Mouse (Mus musculus): ENCODE results near the gene Cacna1c. TPM values are rescaled to one million over a fixed set of nuclear protein-coding genes. Genes with fewer than 3 reads are reported as not detected.

Gene Cacna1c
- polyA plus RNA-seq, 1 experiment from 2014 or later, result 2.0 TPM

- DNase-seq (ENCODE audit: extremely low spot score, low spot score), result no peak
- Histone ChIP-seq H3K4me3 (no peak overlapping the region), H3K9me3 (no peaks in the 10 kb centered on the region), H3K27me3 (ENCODE audit: poor library complexity, severe bottlenecking) (0 out of 2 replicates have a peak, but pooled peaks cover 6% of the 10 kb centered on the region), H3K27ac (no peak overlapping the region), H3K36me3 (replicated peaks) (no peaks in the 10 kb centered on the region), H3K4me1 (no peaks in the 10 kb centered on the region)
- WGBS, result 78% methylated on average over 2 of the region's 2 CpGs
Observed at GRCm38 (mm10) chr6:119099333-119099732, 96.9 kb downstream of the Cacna1c start.

DNA sequence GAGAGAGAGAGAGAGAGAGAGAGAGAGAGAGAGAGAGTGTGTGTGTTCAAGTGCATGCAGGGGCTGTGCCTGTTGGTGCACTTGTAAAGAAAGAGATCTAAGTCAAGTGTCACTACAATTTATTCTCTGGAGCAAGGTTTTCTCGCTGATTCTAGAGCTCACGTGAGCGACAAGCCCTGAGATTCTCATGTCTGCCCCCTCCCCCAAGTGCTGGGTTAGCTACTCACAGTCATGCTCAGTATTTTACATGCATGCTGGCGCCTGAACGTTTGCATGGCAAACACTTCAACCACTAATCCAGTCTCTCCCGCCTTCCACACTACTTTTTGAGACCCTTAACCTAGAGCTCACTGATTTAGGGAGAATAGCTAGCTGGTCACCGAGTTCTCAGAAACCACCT lies 99.7 kb downstream of the Cacna1c start:
- peaks cover 2% of the 10 kb centered on the region; the same call in 1 of the 2 replicates for H3K4me1 ChIP-seq
- no peak overlapping the region for H3K27ac ChIP-seq
- DNase-seq (ENCODE audit: extremely low spot score, low spot score), result no peak
- H3K9me3 ChIP-seq, result no peaks in the 10 kb centered on the region
- H3K36me3 ChIP-seq (replicated peaks), result no peaks in the 10 kb centered on the region
- WGBS, result 84% methylated on average over 7 of the region's 7 CpGs
- H3K4me3 ChIP-seq, result no peak overlapping the region
- no peaks in the 10 kb centered on the region for H3K27me3 ChIP-seq (ENCODE audit: poor library complexity, severe bottlenecking)

DNA sequence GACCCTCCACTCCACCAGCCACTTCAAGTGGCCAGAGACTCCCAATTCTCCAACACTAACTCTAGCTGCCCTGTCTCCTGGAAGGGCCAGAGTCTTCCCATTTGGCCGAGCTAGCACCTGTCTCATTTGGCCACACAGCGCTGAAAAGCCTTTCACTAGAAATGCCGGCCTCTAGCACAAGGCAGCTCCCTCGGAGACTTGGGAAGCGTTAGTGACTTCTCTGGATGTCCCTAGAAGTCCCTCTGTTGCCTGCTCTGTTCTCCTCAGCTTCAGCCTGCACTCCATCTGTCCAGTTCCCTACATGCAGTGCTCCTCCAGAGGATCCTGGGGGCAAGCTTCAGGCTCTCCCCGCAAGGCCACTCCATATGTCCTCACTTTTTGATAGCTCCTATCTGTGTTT lies 101.1 kb downstream of the Cacna1c start:
- Histone ChIP-seq H3K27me3 (ENCODE audit: poor library complexity, severe bottlenecking) (no peaks in the 10 kb centered on the region), H3K9me3 (no peaks in the 10 kb centered on the region), H3K4me1 (peaks cover 4% of the 10 kb centered on the region; the same call in 1 of the 2 replicates), H3K4me3 (no peak overlapping the region), H3K27ac (no peak overlapping the region), H3K36me3 (replicated peaks) (no peaks in the 10 kb centered on the region)
- WGBS, result 88% methylated on average over 6 of the region's 6 CpGs
- no peak for DNase-seq (ENCODE audit: extremely low spot score, low spot score)

GRCm38 (mm10) chr6:119089173-119089572 lies 107.0 kb downstream of the Cacna1c start:
- Histone ChIP-seq H3K4me1 (peaks cover 15% of the 10 kb centered on the region), H3K36me3 (replicated peaks) (no peaks in the 10 kb centered on the region), H3K27ac (no peak overlapping the region), H3K9me3 (no peaks in the 10 kb centered on the region), H3K4me3 (no peak overlapping the region), H3K27me3 (ENCODE audit: poor library complexity, severe bottlenecking) (no peaks in the 10 kb centered on the region)
- 87% methylated on average over 8 of the region's 8 CpGs for WGBS
- no peak for DNase-seq (ENCODE audit: extremely low spot score, low spot score)

DNA sequence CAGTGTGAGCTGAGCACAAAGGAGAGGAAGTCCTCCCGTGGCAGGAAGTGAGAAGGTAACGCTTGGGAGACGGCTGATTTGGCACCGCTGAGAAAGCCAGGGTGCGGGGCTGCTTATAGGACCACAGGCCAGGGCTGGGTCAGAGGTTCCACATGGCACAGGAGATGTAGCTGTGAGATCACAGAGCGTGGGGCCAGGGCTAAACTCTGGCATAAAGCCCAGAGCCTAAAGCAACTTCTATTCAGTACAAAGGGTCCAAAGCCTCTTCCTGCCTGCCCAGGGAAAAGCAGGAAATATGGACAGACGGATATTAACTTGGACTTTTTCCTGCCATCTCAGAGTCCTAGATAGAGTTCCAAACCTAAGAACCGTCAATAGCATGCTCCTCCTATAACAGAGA lies 107.8 kb downstream of the Cacna1c start:
- peaks cover 15% of the 10 kb centered on the region for H3K4me1 ChIP-seq
- 87% methylated on average over 8 of the region's 8 CpGs for WGBS

DNA sequence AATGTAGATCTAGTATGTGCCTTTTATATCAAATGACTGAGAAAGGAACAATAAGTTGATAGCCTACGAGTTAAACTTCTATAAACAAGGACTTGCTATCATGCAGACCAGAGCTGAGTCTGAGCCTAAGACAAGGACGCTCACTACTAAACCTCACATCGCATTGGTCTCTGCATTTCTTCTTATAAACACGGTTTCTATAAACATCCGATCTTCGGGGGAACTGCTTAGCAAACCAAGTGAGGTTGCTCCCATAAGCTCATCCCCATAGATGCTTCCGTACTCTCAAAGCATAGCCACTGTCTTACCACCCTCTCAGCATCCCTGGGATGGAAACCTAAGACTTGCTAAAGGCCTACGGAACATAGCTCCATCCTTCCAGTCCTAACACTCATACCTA lies 108.3 kb downstream of the Cacna1c start:
- Histone ChIP-seq H3K27me3 (ENCODE audit: poor library complexity, severe bottlenecking) (no peaks in the 10 kb centered on the region), H3K27ac (no peak overlapping the region), H3K4me3 (no peak overlapping the region), H3K9me3 (no peaks in the 10 kb centered on the region), H3K4me1 (peaks cover 15% of the 10 kb centered on the region), H3K36me3 (replicated peaks) (no peaks in the 10 kb centered on the region)
- DNase-seq (ENCODE audit: extremely low spot score, low spot score), result no peak
- 94% methylated on average over 8 of the region's 8 CpGs for WGBS

More for the DNA sequence above, 107.8 kb downstream of the Cacna1c start:
- H3K27me3 ChIP-seq (ENCODE audit: poor library complexity, severe bottlenecking), result no peaks in the 10 kb centered on the region
- no peaks in the 10 kb centered on the region for H3K36me3 ChIP-seq (replicated peaks)
- H3K4me3 ChIP-seq, result no peak overlapping the region
- DNase-seq (ENCODE audit: extremely low spot score, low spot score), result no peak
- H3K9me3 ChIP-seq, result no peaks in the 10 kb centered on the region
- no peak overlapping the region for H3K27ac ChIP-seq

DNA sequence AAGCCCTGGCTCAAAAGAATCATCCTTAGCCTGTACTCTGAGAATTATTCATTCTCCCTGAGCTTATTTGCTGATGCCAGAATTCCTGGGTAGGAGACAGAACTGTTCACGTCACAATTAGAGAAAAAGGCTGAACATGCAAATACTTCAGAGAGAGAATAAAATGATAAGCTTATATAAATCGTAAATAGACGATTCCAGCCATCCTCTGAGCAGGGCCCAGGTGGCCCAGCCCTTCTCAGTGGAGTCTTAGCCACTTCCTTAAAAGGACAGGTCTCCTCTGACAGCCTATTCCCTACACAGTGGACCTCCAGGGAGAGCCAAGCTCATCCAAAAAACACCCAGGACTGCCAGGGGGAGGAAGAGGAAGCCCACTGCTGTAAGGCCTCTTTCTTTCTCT lies 110.4 kb downstream of the Cacna1c start:
- peaks cover 11% of the 10 kb centered on the region for H3K4me1 ChIP-seq
- no peaks in the 10 kb centered on the region for H3K27me3 ChIP-seq (ENCODE audit: poor library complexity, severe bottlenecking)
- H3K9me3 ChIP-seq, result no peaks in the 10 kb centered on the region
- H3K4me3 ChIP-seq, result no peak overlapping the region
- DNase-seq (ENCODE audit: extremely low spot score, low spot score), result no peak
- H3K27ac ChIP-seq, result no peak overlapping the region
- WGBS, result 77% methylated on average over 3 of the region's 3 CpGs
- no peaks in the 10 kb centered on the region for H3K36me3 ChIP-seq (replicated peaks)

GRCm38 (mm10) chr6:119084532-119084931 lies 111.7 kb downstream of the Cacna1c start:
- H3K27ac ChIP-seq, result no peak overlapping the region
- no peaks in the 10 kb centered on the region for H3K36me3 ChIP-seq (replicated peaks)
- H3K4me3 ChIP-seq, result no peak overlapping the region
- peaks cover 9% of the 10 kb centered on the region for H3K4me1 ChIP-seq
- no peaks in the 10 kb centered on the region for H3K9me3 ChIP-seq
- H3K27me3 ChIP-seq (ENCODE audit: poor library complexity, severe bottlenecking), result no peaks in the 10 kb centered on the region
- DNase-seq (ENCODE audit: extremely low spot score, low spot score), result no peak
- WGBS, result 91% methylated on average over 9 of the region's 9 CpGs

- no peak for DNase-seq (ENCODE audit: extremely low spot score, low spot score)
- no peaks in the 10 kb centered on the region for H3K4me1 ChIP-seq
- no peaks in the 10 kb centered on the region for H3K36me3 ChIP-seq (replicated peaks)
- no peaks in the 10 kb centered on the region for H3K9me3 ChIP-seq
- H3K27me3 ChIP-seq (ENCODE audit: poor library complexity, severe bottlenecking), result no peaks in the 10 kb centered on the region
- H3K27ac ChIP-seq, result no peak overlapping the region
- no peak overlapping the region for H3K4me3 ChIP-seq
- 86% methylated on average over 7 of the region's 7 CpGs for WGBS
Observed at GRCm38 (mm10) chr6:119083559-119083958, 112.7 kb downstream of the Cacna1c start.

DNA sequence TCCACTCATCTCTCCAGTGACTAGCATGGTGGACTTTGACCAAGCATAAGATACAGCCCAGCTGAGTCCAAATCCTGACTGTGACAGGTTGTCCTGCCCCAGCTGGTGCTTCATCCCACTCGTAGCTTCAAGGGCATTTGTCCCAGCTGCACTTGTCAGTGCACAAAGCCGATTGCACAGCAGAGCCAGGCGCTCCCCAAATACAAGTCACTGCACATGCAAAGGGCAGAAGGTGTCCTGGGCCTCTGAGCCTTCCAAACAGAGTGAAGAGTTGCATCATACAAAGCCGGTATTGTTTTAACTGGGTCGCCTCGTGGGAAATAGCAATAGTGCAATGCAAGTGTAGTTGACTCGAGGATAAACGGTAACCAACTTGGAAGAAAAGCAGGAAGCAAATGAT lies 113.6 kb downstream of the Cacna1c start:
- H3K9me3 ChIP-seq, result no peaks in the 10 kb centered on the region
- WGBS, result 76% methylated on average over 8 of the region's 8 CpGs
- H3K27ac ChIP-seq, result no peak overlapping the region
- no peaks in the 10 kb centered on the region for H3K4me1 ChIP-seq
- H3K36me3 ChIP-seq (replicated peaks), result no peaks in the 10 kb centered on the region
- no peaks in the 10 kb centered on the region for H3K27me3 ChIP-seq (ENCODE audit: poor library complexity, severe bottlenecking)
- H3K4me3 ChIP-seq, result no peak overlapping the region
- no peak for DNase-seq (ENCODE audit: extremely low spot score, low spot score)

DNA sequence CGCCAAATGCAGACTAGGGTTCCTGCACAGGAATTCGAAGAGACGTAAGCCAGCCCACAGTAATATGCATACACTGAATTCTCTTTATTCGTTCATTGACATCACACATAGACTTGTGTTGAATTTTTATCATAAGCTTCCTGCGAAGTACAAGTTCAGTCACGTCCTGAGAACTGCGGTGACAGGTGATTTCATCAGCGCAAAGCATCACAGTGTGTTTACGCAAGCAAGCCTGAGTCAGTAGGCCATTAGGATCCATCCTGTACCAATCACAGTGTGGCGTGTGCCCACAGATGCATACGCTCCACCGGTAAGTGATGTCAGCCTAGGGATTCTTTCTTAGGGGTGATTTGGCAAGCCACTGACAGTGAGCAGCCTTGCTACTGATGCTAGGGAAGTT lies 114.6 kb downstream of the Cacna1c start:
- no peak overlapping the region for H3K27ac ChIP-seq
- H3K4me3 ChIP-seq, result no peak overlapping the region
- no peaks in the 10 kb centered on the region for H3K9me3 ChIP-seq
- WGBS, result 94% methylated on average over 12 of the region's 12 CpGs
- H3K4me1 ChIP-seq, result no peaks in the 10 kb centered on the region
- no peaks in the 10 kb centered on the region for H3K27me3 ChIP-seq (ENCODE audit: poor library complexity, severe bottlenecking)
- no peaks in the 10 kb centered on the region for H3K36me3 ChIP-seq (replicated peaks)
- DNase-seq (ENCODE audit: extremely low spot score, low spot score), result no peak

GRCm38 (mm10) chr6:119079626-119080025 lies 116.6 kb downstream of the Cacna1c start:
- H3K36me3 ChIP-seq (replicated peaks), result no peaks in the 10 kb centered on the region
- no peak overlapping the region for H3K27ac ChIP-seq
- H3K9me3 ChIP-seq, result no peaks in the 10 kb centered on the region
- DNase-seq (ENCODE audit: extremely low spot score, low spot score), result no peak
- no peaks in the 10 kb centered on the region for H3K4me1 ChIP-seq
- WGBS, result 90% methylated on average over 8 of the region's 8 CpGs
- H3K27me3 ChIP-seq (ENCODE audit: poor library complexity, severe bottlenecking), result no peaks in the 10 kb centered on the region
- no peak overlapping the region for H3K4me3 ChIP-seq

DNA sequence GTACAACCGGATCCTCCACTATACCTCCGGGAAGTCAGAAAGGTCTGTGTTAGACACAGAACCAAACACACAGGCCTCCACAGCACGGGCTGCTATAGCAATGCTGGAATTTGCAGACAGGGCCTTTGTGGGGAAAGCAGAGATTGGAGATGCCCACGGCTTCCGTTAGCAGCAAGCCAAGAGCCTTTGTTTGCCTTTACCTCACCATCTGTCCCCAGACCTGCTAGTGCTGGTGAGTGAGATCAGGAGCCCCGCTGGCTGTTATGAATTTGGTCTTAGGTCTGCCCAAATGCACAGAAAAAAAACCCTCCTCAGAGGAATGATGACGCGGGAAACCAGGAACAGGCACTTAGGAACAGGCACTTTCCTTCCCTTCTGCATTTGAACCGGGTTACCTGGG lies 117.3 kb downstream of the Cacna1c start:
- WGBS, result 89% methylated on average over 9 of the region's 9 CpGs
- no peaks in the 10 kb centered on the region for H3K9me3 ChIP-seq
- H3K27ac ChIP-seq, result peak overlapping the region; percentile 35; the same call in 1 of the 2 replicates
- H3K4me3 ChIP-seq, result no peak overlapping the region
- H3K4me1 ChIP-seq, result no peaks in the 10 kb centered on the region
- no peaks in the 10 kb centered on the region for H3K36me3 ChIP-seq (replicated peaks)
- H3K27me3 ChIP-seq (ENCODE audit: poor library complexity, severe bottlenecking), result no peaks in the 10 kb centered on the region
- DNase-seq (ENCODE audit: extremely low spot score, low spot score), result no peak

DNA sequence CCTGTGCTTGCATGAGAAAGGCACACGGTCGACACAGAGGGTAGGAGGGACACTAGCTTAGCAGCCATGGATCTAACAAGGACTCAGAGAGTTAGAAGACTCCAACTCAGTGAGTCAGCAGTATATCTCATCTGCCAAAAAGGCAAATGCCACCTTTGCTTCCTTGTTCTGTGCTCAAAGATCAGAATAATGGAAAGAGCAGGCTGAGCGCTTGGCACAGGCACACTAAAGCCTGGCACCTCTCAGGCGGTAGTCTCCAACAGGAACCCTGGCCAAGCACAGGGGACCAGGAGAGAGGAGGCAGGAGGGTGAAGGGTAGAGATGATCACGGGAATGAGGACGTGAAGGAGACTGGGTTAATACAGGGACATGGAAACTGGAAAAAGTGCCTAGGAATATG lies 119.0 kb downstream of the Cacna1c start:
- WGBS, result 90% methylated on average over 6 of the region's 6 CpGs
- H3K9me3 ChIP-seq, result no peaks in the 10 kb centered on the region
- DNase-seq (ENCODE audit: extremely low spot score, low spot score), result no peak
- no peak overlapping the region for H3K4me3 ChIP-seq
- H3K27me3 ChIP-seq (ENCODE audit: poor library complexity, severe bottlenecking), result no peaks in the 10 kb centered on the region
- H3K36me3 ChIP-seq (replicated peaks), result no peaks in the 10 kb centered on the region
- no peak overlapping the region for H3K27ac ChIP-seq
- no peaks in the 10 kb centered on the region for H3K4me1 ChIP-seq

Measured in forebrain, embryonic 10.5 days (tissue).